Mouse (Mus musculus): ENCODE results near the gene Ces3b. TPM values are rescaled to one million over a fixed set of nuclear protein-coding genes. Genes with fewer than 3 reads are reported as not detected.

The Ces3b gene
- polyA plus RNA-seq, 1 experiment: not detected

GRCm38 (mm10) chr8:105142395-105142794 is 58.8 kb downstream of the Ces3b start:
- H3K4me1 ChIP-seq (ENCODE audit: control insufficient read depth, insufficient read depth, insufficient read length): 0 out of 2 replicates have a peak, but pooled peaks cover 3% of the 10 kb centered on the region
- WGBS: 45% methylated on average over 19 of the region's 19 CpGs
- no peaks in the 10 kb centered on the region for H3K36me3 ChIP-seq (ENCODE audit: control insufficient read depth, insufficient read depth, low read length)
- no peak overlapping the region for H3K27ac ChIP-seq (ENCODE audit: insufficient read depth, low read length)
- no peak for DNase-seq (ENCODE audit: low read depth in 1 of 2, low spot score in 2 of 2)
- H3K4me3 ChIP-seq (ENCODE audit: extremely low read depth, insufficient read depth, insufficient read length): no peak overlapping the region
- H3K27me3 ChIP-seq (ENCODE audit: control insufficient read depth, insufficient read depth, low read length): 0 out of 2 replicates have a peak, but pooled peaks cover 3% of the 10 kb centered on the region
- TF ChIP-seq CTCF (IDR thresholded peaks at IDR 0.05; ENCODE audit: extremely low read depth, insufficient read depth, insufficient read length, insufficient replicate concordance) (no peak), POLR2A (IDR thresholded peaks at IDR 0.05; ENCODE audit: low read depth, low read length) (no peak)

Other genes starting within 250 kb of the Ces3b start
- gene Ces2c, start 236.7 kb upstream of the Ces3b start, polyA plus RNA-seq (2012; rRNA removed): 0.33 and 0.84 TPM in 2 replicates
- gene Ces2e, start 157.5 kb upstream of the Ces3b start, polyA plus RNA-seq (2012; rRNA removed): 0.18 and 0.36 TPM in 2 replicates
- not detected in 2 replicates for gene Ces2f, start 136.4 kb upstream of the Ces3b start, polyA plus RNA-seq (2012; rRNA removed)
- 10.1 and 12.0 TPM in 2 replicates for gene Ces2g, start 122.0 kb upstream of the Ces3b start, polyA plus RNA-seq (2012; rRNA removed)
- gene Ces2h, start 82.9 kb upstream of the Ces3b start, polyA plus RNA-seq (2012; rRNA removed): not detected in 2 replicates
- not detected in 2 replicates for gene Ces3a, start 35.2 kb upstream of the Ces3b start, polyA plus RNA-seq (2012; rRNA removed)
- gene Ces4a, start 48.0 kb downstream of the Ces3b start, polyA plus RNA-seq (2012; rRNA removed): not detected in 2 replicates
- gene Cbfb, start 86.9 kb downstream of the Ces3b start, polyA plus RNA-seq (2012; rRNA removed): 11.9 and 14.9 TPM in 2 replicates
- gene D230025D16Rik, start 141.4 kb downstream of the Ces3b start, polyA plus RNA-seq (2012; rRNA removed): 13.6 TPM in 2 replicates
- 11.5 and 12.0 TPM in 2 replicates for gene B3gnt9, start 171.4 kb downstream of the Ces3b start, polyA plus RNA-seq (2012; rRNA removed)
- gene Tradd, start 180.9 kb downstream of the Ces3b start, polyA plus RNA-seq (2012; rRNA removed): 28.1 and 31.8 TPM in 2 replicates
- 16.0 and 20.5 TPM in 2 replicates for gene Fbxl8, start 180.9 kb downstream of the Ces3b start, polyA plus RNA-seq (2012; rRNA removed)
- gene Hsf4, start 186.0 kb downstream of the Ces3b start, polyA plus RNA-seq (2012; rRNA removed): 2.5 and 2.7 TPM in 2 replicates
- gene Nol3, start 192.4 kb downstream of the Ces3b start, polyA plus RNA-seq (2012; rRNA removed): 0.53 and 0.70 TPM in 2 replicates
- 3.7 and 3.9 TPM in 2 replicates for gene 4931428F04Rik, start 206.1 kb downstream of the Ces3b start, polyA plus RNA-seq (2012; rRNA removed)
- 21.4 and 23.4 TPM in 2 replicates for gene Exoc3l, start 212.3 kb downstream of the Ces3b start, polyA plus RNA-seq (2012; rRNA removed)
- 165 and 202 TPM in 2 replicates for gene E2f4, start 213.9 kb downstream of the Ces3b start, polyA plus RNA-seq (2012; rRNA removed)
- 7.2 and 7.7 TPM in 2 replicates for gene Elmo3, start 221.8 kb downstream of the Ces3b start, polyA plus RNA-seq (2012; rRNA removed)
- 9.2 and 11.0 TPM in 2 replicates for gene Lrrc29, start 242.5 kb downstream of the Ces3b start, polyA plus RNA-seq (2012; rRNA removed)
- 67.8 and 82.2 TPM in 2 replicates for gene Tmem208, start 242.6 kb downstream of the Ces3b start, polyA plus RNA-seq (2012; rRNA removed)

Measured in spleen, adult 2 months (tissue).